Mouse (Mus musculus): ENCODE data around the gene Stag3. TPM values are rescaled to one million over a fixed set of nuclear protein-coding genes. Genes with fewer than 3 reads are reported as not detected.

Gene Stag3
- polyA plus RNA-seq (2014; fragmentation: Nextera tagmentation; extraction: Ambion mirVana): 9.3 and 12.5 TPM in 2 replicates

DNA sequence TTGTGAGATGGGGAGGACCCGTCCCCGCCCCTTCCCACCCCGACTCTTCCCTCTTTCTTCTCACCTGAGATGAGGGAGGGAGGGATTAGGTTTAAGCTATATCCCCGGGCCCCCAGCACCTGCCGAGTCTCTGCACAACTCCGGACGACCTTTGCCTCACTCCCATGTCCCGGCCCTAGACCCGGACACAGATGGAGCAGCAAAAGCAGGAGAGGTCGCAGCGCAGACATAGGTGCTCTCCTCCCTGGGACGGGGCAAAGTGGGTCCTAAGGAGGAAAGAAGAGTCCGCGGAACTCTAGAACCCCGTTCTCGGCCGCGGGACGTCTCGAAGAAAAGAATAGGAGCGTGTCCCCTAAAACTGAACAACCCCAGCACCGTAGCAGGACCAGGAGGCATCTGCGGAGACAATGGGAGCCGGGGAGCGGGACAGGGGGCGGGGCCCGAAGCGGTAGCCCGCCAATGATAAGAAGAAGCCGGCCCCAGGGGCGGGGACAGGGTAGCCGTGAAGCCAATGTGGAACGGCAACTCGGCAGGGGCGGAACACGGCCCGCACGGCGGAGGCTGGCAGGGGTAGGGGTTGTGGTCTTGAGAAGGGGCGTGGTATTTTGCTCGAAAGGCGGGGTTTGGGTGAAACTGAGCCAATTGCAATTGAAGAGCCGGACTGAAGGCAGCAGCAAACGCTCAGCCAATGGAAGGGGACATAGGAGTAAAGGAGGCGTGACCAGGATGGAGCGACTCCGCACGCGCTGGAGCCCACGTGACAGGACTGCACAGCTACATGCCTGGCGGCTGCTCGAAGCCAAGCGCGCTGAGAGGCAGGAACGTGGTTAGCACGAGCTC is at the start of gene Stag3, which contains the start of the genes Gm43720 and Gpc2:
Gene Stag3 (plus strand): TSS at position 656 of the 840 bp plus-strand sequence.
Gene Gm43720 (minus strand): TSS at position 374 of the 840 bp plus-strand sequence.
Gene Gpc2 (minus strand): TSS at position 421 of the 840 bp plus-strand sequence.
- Histone ChIP-seq H3K9ac (replicated peaks; ENCODE audit: low read depth, low read length) (peak within 1 kb of the TSS; percentile 79), H3K9me3 (ENCODE audit: control insufficient read depth, low read length) (no peaks in the 10 kb centered on the region), H3K4me1 (ENCODE audit: control insufficient read depth, insufficient read depth, low read length) (peaks cover 41% of the 10 kb centered on the region), H3K4me3 (ENCODE audit: low read depth, low read length) (peak within 1 kb of the TSS; percentile 71), H3K27me3 (ENCODE audit: control insufficient read depth, insufficient read depth, low read length) (no peaks in the 10 kb centered on the region), H3K27ac (ENCODE audit: low read depth, low read length) (peak within 1 kb of the TSS; percentile 71), H3K4me2 (ENCODE audit: low read depth, low read length) (peak within 1 kb of the TSS; percentile 62), H3K36me3 (ENCODE audit: control insufficient read depth, insufficient read depth, low read length) (peaks cover 4% of the 10 kb centered on the region; the same call in 1 of the 2 replicates)
- WGBS: under 1% methylated on average over 56 of the region's 56 CpGs
- peak; percentile 98 for ATAC-seq (ENCODE audit: low read depth)

DNA sequence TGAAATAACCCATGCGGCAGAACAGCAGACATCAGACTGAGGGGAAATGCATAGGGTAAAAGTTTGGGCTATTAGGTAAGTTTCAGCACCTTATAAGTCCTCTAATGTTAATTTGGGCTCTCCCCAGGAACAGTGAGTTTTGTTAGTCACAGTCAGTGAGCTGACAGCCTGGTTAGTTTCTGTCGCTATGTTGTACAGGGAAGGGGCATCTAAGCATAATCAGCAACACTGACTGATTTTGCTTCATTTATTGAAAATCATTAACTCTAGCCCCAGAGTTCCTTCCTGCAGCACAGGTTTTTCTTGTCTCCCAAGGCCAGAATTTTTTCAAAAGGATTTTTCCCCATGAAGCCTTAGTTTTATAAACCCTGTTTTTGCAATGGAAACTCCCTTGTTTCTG is 46.3 kb upstream of the Stag3 start:
- no peak overlapping the region for H3K9ac ChIP-seq (replicated peaks; ENCODE audit: low read depth, low read length)
- no peak overlapping the region for H3K27ac ChIP-seq (ENCODE audit: low read depth, low read length)
- no peak overlapping the region for H3K4me3 ChIP-seq (ENCODE audit: low read depth, low read length)
- WGBS: 90% methylated on average over 2 of the region's 2 CpGs
- H3K27me3 ChIP-seq (ENCODE audit: control insufficient read depth, insufficient read depth, low read length): no peaks in the 10 kb centered on the region
- no peaks in the 10 kb centered on the region for H3K36me3 ChIP-seq (ENCODE audit: control insufficient read depth, insufficient read depth, low read length)
- H3K4me1 ChIP-seq (ENCODE audit: control insufficient read depth, insufficient read depth, low read length): no peaks in the 10 kb centered on the region
- no peaks in the 10 kb centered on the region for H3K9me3 ChIP-seq (ENCODE audit: control insufficient read depth, low read length)
- no peak overlapping the region for H3K4me2 ChIP-seq (ENCODE audit: low read depth, low read length)
- ATAC-seq (ENCODE audit: low read depth): no peak

DNA sequence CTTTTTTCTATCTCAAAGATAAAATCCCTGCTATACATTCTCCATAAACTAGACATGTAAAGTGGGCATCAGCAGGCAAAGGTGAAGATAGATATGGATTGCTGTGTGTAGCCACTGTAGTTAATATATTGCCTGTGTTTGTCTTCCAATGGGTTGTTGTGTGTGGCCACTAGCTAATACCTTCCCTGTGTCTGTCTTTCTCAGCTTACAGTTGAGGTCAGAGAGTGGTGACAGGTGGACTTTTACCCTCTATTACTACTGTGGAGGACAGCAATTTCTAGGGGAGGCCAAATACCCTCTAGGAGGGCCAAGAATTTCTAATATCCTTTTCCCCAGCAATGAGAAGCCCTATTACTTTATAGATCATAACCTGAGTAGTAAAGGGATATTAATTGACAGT is 45.8 kb upstream of the Stag3 start:
- no peak overlapping the region for H3K9ac ChIP-seq (replicated peaks; ENCODE audit: low read depth, low read length)

DNA sequence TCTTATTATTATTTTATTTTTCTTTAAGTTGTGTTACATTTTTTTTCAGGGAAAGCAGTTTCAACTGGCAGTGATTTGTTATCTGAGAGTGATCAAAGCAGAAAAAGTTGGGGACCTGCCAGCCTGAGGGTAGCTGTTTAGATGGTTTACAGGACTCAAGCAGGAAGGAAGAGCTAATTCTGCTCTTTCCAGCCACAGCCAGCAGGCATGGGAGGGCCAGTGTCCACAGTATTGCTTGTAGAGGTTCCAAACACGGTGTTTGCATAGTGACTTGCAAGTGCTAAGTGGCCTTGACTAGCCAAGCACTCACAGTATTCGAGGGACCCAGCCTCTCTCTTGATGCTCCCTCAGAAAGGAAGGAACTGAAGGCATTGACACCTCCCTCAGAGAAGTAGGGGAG is 38.5 kb upstream of the Stag3 start:
- 51% methylated on average over 2 of the region's 2 CpGs for WGBS
- Histone ChIP-seq H3K27ac (ENCODE audit: low read depth, low read length) (no peak overlapping the region), H3K4me3 (ENCODE audit: low read depth, low read length) (no peak overlapping the region), H3K4me1 (ENCODE audit: control insufficient read depth, insufficient read depth, low read length) (no peaks in the 10 kb centered on the region), H3K9ac (replicated peaks; ENCODE audit: low read depth, low read length) (no peak overlapping the region), H3K9me3 (ENCODE audit: control insufficient read depth, low read length) (no peaks in the 10 kb centered on the region), H3K36me3 (ENCODE audit: control insufficient read depth, insufficient read depth, low read length) (no peaks in the 10 kb centered on the region), H3K4me2 (ENCODE audit: low read depth, low read length) (no peak overlapping the region), H3K27me3 (ENCODE audit: control insufficient read depth, insufficient read depth, low read length) (no peaks in the 10 kb centered on the region)
- ATAC-seq (ENCODE audit: low read depth): no peak

More for the DNA sequence above, 45.8 kb upstream of the Stag3 start:
- no peak overlapping the region for H3K27ac ChIP-seq (ENCODE audit: low read depth, low read length)
- no peaks in the 10 kb centered on the region for H3K27me3 ChIP-seq (ENCODE audit: control insufficient read depth, insufficient read depth, low read length)
- no peak for ATAC-seq (ENCODE audit: low read depth)
- no peaks in the 10 kb centered on the region for H3K36me3 ChIP-seq (ENCODE audit: control insufficient read depth, insufficient read depth, low read length)
- no peaks in the 10 kb centered on the region for H3K4me1 ChIP-seq (ENCODE audit: control insufficient read depth, insufficient read depth, low read length)
- no peaks in the 10 kb centered on the region for H3K9me3 ChIP-seq (ENCODE audit: control insufficient read depth, low read length)
- no peak overlapping the region for H3K4me2 ChIP-seq (ENCODE audit: low read depth, low read length)
- H3K4me3 ChIP-seq (ENCODE audit: low read depth, low read length): no peak overlapping the region

DNA sequence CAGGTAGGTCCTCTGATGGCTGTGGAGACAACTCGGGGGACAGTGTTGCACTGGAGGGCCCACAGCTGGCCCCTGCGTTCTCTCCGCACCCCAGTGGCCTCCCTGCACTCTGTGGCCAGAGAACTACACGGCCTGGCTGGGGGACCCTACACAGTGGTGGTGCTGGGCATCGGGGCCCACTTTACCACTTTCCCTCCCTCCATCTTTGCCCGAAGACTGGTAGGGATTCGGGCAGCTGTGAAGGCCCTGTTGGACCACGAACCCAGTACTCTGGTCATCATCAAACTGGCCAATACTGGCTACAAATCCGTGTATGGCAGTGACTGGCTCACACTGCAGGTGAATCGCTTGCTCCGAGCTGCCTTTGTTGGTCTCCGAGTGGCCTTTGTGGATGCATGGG is 28.9 kb upstream of the Stag3 start:
- peaks cover 3% of the 10 kb centered on the region; the same call in 1 of the 2 replicates for H3K4me1 ChIP-seq (ENCODE audit: control insufficient read depth, insufficient read depth, low read length)
- no peak for ATAC-seq (ENCODE audit: low read depth)
- no peaks in the 10 kb centered on the region for H3K27me3 ChIP-seq (ENCODE audit: control insufficient read depth, insufficient read depth, low read length)
- no peak overlapping the region for H3K4me3 ChIP-seq (ENCODE audit: low read depth, low read length)
- H3K36me3 ChIP-seq (ENCODE audit: control insufficient read depth, insufficient read depth, low read length): no peaks in the 10 kb centered on the region
- H3K9ac ChIP-seq (replicated peaks; ENCODE audit: low read depth, low read length): no peak overlapping the region
- no peak overlapping the region for H3K27ac ChIP-seq (ENCODE audit: low read depth, low read length)
- H3K9me3 ChIP-seq (ENCODE audit: control insufficient read depth, low read length): no peaks in the 10 kb centered on the region
- WGBS: 85% methylated on average over 12 of the region's 12 CpGs
- H3K4me2 ChIP-seq (ENCODE audit: low read depth, low read length): no peak overlapping the region

DNA sequence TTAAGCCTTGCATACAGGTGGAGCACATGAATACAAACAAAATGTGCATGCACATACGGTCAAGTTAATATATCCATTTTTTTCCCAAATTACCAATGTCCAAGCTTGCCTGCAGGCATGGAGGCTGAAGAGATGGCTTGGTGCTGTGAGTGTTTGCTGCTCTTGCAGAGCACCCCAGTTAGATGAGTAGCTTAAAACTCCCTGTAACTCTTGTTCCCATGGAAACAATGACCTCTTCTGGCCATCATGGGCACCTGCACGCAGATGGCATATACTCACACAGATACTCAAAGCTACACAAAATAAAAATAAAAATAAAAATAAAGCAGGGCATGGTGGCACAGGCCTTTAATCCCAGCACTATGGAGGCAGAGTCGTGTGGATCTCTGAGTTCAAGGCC is 27.0 kb upstream of the Stag3 start:
- H3K4me2 ChIP-seq (ENCODE audit: low read depth, low read length): no peak overlapping the region
- peaks cover 7% of the 10 kb centered on the region; the same call in 1 of the 2 replicates for H3K4me1 ChIP-seq (ENCODE audit: control insufficient read depth, insufficient read depth, low read length)
- 90% methylated on average over 3 of the region's 3 CpGs for WGBS

DNA sequence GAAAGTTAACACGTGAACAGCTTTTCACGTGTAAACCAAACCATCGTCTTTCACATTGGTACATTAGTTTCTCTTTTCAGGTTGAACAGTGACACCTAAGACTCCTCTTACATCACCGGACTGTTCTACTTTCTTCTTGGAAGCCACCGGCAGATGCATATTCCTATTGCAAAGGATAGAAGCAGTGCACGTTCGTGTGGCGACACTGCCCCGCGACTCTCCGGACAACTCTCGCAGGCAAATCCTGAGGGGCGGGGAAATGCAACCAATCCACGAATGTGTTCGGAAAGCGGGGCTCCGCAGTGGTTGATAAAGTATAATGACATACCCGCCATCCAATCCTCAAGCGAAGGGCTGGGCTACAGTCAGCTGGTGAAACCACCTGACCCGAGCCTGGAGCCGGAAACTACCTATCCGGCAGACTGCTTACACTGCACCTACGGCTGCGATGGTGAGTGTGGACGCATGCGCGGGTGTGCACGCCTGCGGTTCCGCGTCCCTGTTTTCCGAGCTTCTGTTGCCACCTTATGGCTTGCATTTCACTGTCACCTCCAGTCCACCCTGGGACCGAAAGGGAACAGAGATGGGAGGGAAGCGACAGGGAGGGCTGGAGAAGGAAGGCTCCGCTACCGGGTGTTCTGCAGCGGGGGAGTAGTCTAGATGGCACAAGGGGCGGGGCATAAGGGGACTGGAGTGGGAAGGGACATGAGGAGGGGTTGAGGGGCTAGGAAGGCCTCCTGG is 24.5 kb upstream of the Stag3 start, which contains the start of gene Lamtor4:
Gene Lamtor4 (plus strand): TSS at position 130 of the 741 bp plus-strand sequence.
- under 1% methylated on average over 38 of the region's 38 CpGs for WGBS
- Histone ChIP-seq H3K27ac (ENCODE audit: low read depth, low read length) (peak within 1 kb of the TSS; percentile 67), H3K9ac (replicated peaks; ENCODE audit: low read depth, low read length) (peak within 1 kb of the TSS; percentile 48), H3K36me3 (ENCODE audit: control insufficient read depth, insufficient read depth, low read length) (peaks cover 15% of the 10 kb centered on the region), H3K4me2 (ENCODE audit: low read depth, low read length) (peak within 1 kb of the TSS; percentile 61), H3K4me3 (ENCODE audit: low read depth, low read length) (peak within 1 kb of the TSS; percentile 42), H3K27me3 (ENCODE audit: control insufficient read depth, insufficient read depth, low read length) (no peaks in the 10 kb centered on the region), H3K9me3 (ENCODE audit: control insufficient read depth, low read length) (no peaks in the 10 kb centered on the region), H3K4me1 (ENCODE audit: control insufficient read depth, insufficient read depth, low read length) (peaks cover 7% of the 10 kb centered on the region; the same call in 1 of the 2 replicates)
- ATAC-seq (ENCODE audit: low read depth): peak; percentile 100

More for the DNA sequence above, 27.0 kb upstream of the Stag3 start:
- H3K9ac ChIP-seq (replicated peaks; ENCODE audit: low read depth, low read length): no peak overlapping the region
- ATAC-seq (ENCODE audit: low read depth): no peak
- no peak overlapping the region for H3K27ac ChIP-seq (ENCODE audit: low read depth, low read length)
- H3K36me3 ChIP-seq (ENCODE audit: control insufficient read depth, insufficient read depth, low read length): no peaks in the 10 kb centered on the region
- H3K9me3 ChIP-seq (ENCODE audit: control insufficient read depth, low read length): no peaks in the 10 kb centered on the region
- H3K27me3 ChIP-seq (ENCODE audit: control insufficient read depth, insufficient read depth, low read length): no peaks in the 10 kb centered on the region
- H3K4me3 ChIP-seq (ENCODE audit: low read depth, low read length): no peak overlapping the region

DNA sequence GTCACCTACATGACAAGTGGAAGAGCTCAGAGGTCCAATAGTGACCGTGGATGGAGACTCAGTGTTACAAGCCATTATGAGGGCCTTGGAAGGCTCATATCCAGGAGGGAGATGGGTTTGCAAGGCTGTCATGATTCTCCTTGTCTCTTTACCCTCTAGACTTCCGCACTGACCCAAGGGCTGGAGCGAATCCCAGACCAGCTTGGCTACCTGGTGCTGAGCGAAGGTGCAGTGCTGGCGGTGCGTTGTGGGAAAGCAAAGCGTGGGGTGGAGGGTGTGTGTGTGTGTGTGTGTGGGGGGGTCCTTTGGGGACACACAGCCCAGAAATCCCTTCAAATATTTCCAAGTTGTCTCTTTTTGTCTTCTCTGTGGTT is 24.0 kb upstream of the Stag3 start:
- H3K4me1 ChIP-seq (ENCODE audit: control insufficient read depth, insufficient read depth, low read length): peaks cover 7% of the 10 kb centered on the region; the same call in 1 of the 2 replicates
- no peaks in the 10 kb centered on the region for H3K9me3 ChIP-seq (ENCODE audit: control insufficient read depth, low read length)
- H3K4me2 ChIP-seq (ENCODE audit: low read depth, low read length): peak overlapping the region; percentile 60
- H3K27ac ChIP-seq (ENCODE audit: low read depth, low read length): peak overlapping the region; percentile 67
- ATAC-seq (ENCODE audit: low read depth): peak; percentile 16; the same call in 1 of the 2 replicates
- WGBS: 17% methylated on average over 7 of the region's 7 CpGs
- peak overlapping the region; percentile 44 for H3K9ac ChIP-seq (replicated peaks; ENCODE audit: low read depth, low read length)
- peak overlapping the region; percentile 42 for H3K4me3 ChIP-seq (ENCODE audit: low read depth, low read length)
- H3K36me3 ChIP-seq (ENCODE audit: control insufficient read depth, insufficient read depth, low read length): peaks cover 21% of the 10 kb centered on the region
- H3K27me3 ChIP-seq (ENCODE audit: control insufficient read depth, insufficient read depth, low read length): no peaks in the 10 kb centered on the region

All from neural tube, embryonic 14.5 days (tissue).